Mouse (Mus musculus): ENCODE measurements around the gene Ginm1. TPM values are rescaled to one million over a fixed set of nuclear protein-coding genes. Genes with fewer than 3 reads are reported as not detected.
A peak's percentile ranks its signal among the peaks of the same experiment; 100 is the strongest.

Gene Ginm1
- polyA plus RNA-seq, 1 experiment from 2014 or later, result 61.7 TPM

GRCm38 (mm10) chr10:7737914-7738313, 54.7 kb downstream of the Ginm1 start:
- H3K27me3 ChIP-seq (ENCODE audit: control insufficient read depth, insufficient read depth, low read length), result no peaks in the 10 kb centered on the region
- peaks cover 22% of the 10 kb centered on the region for H3K36me3 ChIP-seq (replicated peaks; ENCODE audit: control insufficient read depth, insufficient read depth)
- H3K4me2 ChIP-seq (replicated peaks), result no peak overlapping the region
- H3K9me3 ChIP-seq (ENCODE audit: control insufficient read depth, low read length), result no peaks in the 10 kb centered on the region
- ATAC-seq (ENCODE audit: low FRiP score), result no peak
- 81% methylated on average over 3 of the region's 3 CpGs for WGBS
- no peak overlapping the region for H3K4me3 ChIP-seq (replicated peaks; ENCODE audit: low read length)
- H3K9ac ChIP-seq, result no peak overlapping the region
- no peak for DNase-seq (ENCODE audit: low spot score)
- no peak overlapping the region for H3K27ac ChIP-seq
- no peaks in the 10 kb centered on the region for H3K4me1 ChIP-seq (replicated peaks; ENCODE audit: control insufficient read depth, insufficient read depth, low read length)

DNA sequence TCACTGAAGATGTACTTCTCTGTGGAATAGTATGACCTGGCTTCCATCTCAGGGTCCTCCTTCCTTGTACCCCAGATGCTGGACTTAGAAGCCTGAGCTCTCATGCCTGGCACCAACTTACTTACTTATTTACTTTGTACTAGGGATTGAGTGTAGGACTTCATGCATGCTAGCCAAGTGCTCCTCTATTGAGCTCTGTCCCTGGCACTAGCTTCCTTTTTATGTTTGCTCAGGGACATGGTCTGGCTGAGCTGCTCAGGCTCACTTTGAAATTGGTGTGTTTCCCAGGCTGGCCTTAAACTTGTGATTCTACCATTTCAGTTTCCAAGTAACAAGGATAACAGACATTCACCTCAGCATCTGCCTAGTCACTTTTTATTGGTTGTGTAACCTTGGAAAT, 55.5 kb downstream of the Ginm1 start:
- Histone ChIP-seq H3K9ac (no peak overlapping the region), H3K4me2 (replicated peaks) (no peak overlapping the region), H3K27ac (no peak overlapping the region), H3K27me3 (ENCODE audit: control insufficient read depth, insufficient read depth, low read length) (no peaks in the 10 kb centered on the region), H3K4me3 (replicated peaks; ENCODE audit: low read length) (no peak overlapping the region), H3K9me3 (ENCODE audit: control insufficient read depth, low read length) (no peaks in the 10 kb centered on the region), H3K36me3 (replicated peaks; ENCODE audit: control insufficient read depth, insufficient read depth) (peaks cover 16% of the 10 kb centered on the region), H3K4me1 (replicated peaks; ENCODE audit: control insufficient read depth, insufficient read depth, low read length) (no peaks in the 10 kb centered on the region)
- ATAC-seq (ENCODE audit: low FRiP score) (no peak), DNase-seq (ENCODE audit: low spot score) (no peak)

- H3K36me3 ChIP-seq (replicated peaks; ENCODE audit: control insufficient read depth, insufficient read depth), result no peaks in the 10 kb centered on the region
- no peak overlapping the region for H3K9ac ChIP-seq
- DNase-seq (ENCODE audit: low spot score), result no peak
- peaks cover 7% of the 10 kb centered on the region; the same call in 1 of the 2 replicates for H3K4me1 ChIP-seq (replicated peaks; ENCODE audit: control insufficient read depth, insufficient read depth, low read length)
- no peak overlapping the region for H3K4me2 ChIP-seq (replicated peaks)
- H3K27me3 ChIP-seq (ENCODE audit: control insufficient read depth, insufficient read depth, low read length), result no peaks in the 10 kb centered on the region
- no peak for ATAC-seq (ENCODE audit: low FRiP score)
- no peaks in the 10 kb centered on the region for H3K9me3 ChIP-seq (ENCODE audit: control insufficient read depth, low read length)
- H3K4me3 ChIP-seq (replicated peaks; ENCODE audit: low read length), result no peak overlapping the region
- no peak overlapping the region for H3K27ac ChIP-seq
Observed at GRCm38 (mm10) chr10:7731582-7731981, 61.0 kb downstream of the Ginm1 start.

- peak overlapping the region; percentile 65 for H3K4me2 ChIP-seq (replicated peaks)
- DNase-seq (ENCODE audit: low spot score) (no peak), ATAC-seq (ENCODE audit: low FRiP score) (no peak)
- H3K36me3 ChIP-seq (replicated peaks; ENCODE audit: control insufficient read depth, insufficient read depth), result no peaks in the 10 kb centered on the region
- no peaks in the 10 kb centered on the region for H3K9me3 ChIP-seq (ENCODE audit: control insufficient read depth, low read length)
- WGBS, result 24% methylated on average over 3 of the region's 3 CpGs
- no peaks in the 10 kb centered on the region for H3K27me3 ChIP-seq (ENCODE audit: control insufficient read depth, insufficient read depth, low read length)
- peak overlapping the region; percentile 77 for H3K4me3 ChIP-seq (replicated peaks; ENCODE audit: low read length)
- peak overlapping the region; percentile 72 for H3K9ac ChIP-seq
- H3K4me1 ChIP-seq (replicated peaks; ENCODE audit: control insufficient read depth, insufficient read depth, low read length), result peaks cover 10% of the 10 kb centered on the region; the same call in 1 of the 2 replicates
- no peak overlapping the region for H3K27ac ChIP-seq
Observed at GRCm38 (mm10) chr10:7727011-7727410, 65.6 kb downstream of the Ginm1 start.

DNA sequence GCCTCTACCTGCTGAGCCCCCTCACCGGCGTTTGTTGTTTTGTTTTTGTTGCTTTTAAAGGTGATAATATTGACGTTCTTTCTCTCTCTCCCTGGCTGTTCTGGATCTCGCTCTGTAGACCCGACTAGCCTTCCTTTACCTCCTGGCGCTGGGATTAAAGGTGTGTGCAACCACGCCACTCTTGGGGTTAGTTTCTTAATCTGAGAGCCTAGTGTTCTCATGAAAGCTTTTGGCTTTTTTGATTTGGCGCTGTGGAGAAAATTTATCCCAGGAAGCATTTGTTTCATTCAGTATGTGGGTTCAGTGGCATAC, 66.2 kb downstream of the Ginm1 start:
- Histone ChIP-seq H3K4me1 (replicated peaks; ENCODE audit: control insufficient read depth, insufficient read depth, low read length) (peaks cover 10% of the 10 kb centered on the region; the same call in 1 of the 2 replicates), H3K27ac (no peak overlapping the region)

DNA sequence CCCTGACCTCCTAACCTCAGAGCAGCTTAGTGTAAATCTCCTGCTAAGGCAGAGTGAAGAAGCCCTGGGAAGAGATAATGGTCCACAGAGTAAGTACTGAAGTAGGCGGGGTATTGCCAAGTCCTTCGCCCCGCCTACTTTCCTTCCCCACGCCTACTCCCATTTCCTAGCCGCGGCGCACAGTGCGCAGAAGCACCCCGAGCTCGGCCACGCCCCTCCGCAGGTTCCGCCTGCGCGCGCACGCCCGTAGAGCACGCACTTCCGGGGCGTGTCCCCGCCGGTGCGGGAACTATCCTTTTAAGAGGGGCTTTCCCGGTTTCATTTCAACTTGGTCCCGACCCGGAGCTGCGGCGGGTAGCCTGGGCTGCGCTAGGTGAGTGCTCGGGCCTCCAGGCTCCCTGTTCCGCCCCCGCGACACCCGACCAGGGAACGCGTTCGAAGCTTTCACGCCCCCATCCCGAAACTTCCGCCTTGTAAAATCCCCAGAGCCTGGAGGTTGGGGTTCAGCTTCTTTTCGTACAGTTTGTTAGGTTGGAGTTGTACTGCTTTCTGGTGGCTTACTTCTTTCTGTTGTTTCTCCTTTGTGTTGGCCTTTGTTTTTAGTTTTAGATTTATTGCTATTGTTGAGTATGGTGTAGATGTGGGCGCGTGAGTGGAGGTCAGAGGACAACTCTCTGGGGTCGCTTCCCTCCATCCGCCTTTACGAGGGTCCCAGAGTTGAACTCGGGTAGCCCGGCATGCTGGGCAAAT, 66.7 kb downstream of the Ginm1 start, which contains the start of gene Katna1:
TSS of gene Katna1 (plus strand) at position 250 of the 750 bp plus-strand sequence.
- Histone ChIP-seq H3K9me3 (ENCODE audit: control insufficient read depth, low read length) (no peaks in the 10 kb centered on the region), H3K9ac (peak within 1 kb of the TSS; percentile 72), H3K27ac (peak within 1 kb of the TSS; percentile 63; the same call in 1 of the 2 replicates), H3K36me3 (replicated peaks; ENCODE audit: control insufficient read depth, insufficient read depth) (no peaks in the 10 kb centered on the region), H3K4me2 (replicated peaks) (peak within 1 kb of the TSS; percentile 65), H3K4me1 (replicated peaks; ENCODE audit: control insufficient read depth, insufficient read depth, low read length) (peaks cover 10% of the 10 kb centered on the region; the same call in 1 of the 2 replicates), H3K27me3 (ENCODE audit: control insufficient read depth, insufficient read depth, low read length) (no peaks in the 10 kb centered on the region), H3K4me3 (replicated peaks; ENCODE audit: low read length) (peak within 1 kb of the TSS; percentile 77)
- WGBS, result under 1% methylated on average over 49 of the region's 49 CpGs
- DNase-seq (ENCODE audit: low spot score), result peak; percentile 91
- peak; percentile 98 for ATAC-seq (ENCODE audit: low FRiP score)

More for the DNA sequence above, 66.2 kb downstream of the Ginm1 start:
- peak overlapping the region; percentile 72 for H3K9ac ChIP-seq
- no peaks in the 10 kb centered on the region for H3K27me3 ChIP-seq (ENCODE audit: control insufficient read depth, insufficient read depth, low read length)
- H3K4me2 ChIP-seq (replicated peaks), result peak overlapping the region; percentile 65
- DNase-seq (ENCODE audit: low spot score), result no peak
- H3K36me3 ChIP-seq (replicated peaks; ENCODE audit: control insufficient read depth, insufficient read depth), result no peaks in the 10 kb centered on the region
- H3K4me3 ChIP-seq (replicated peaks; ENCODE audit: low read length), result peak overlapping the region; percentile 77
- ATAC-seq (ENCODE audit: low FRiP score), result no peak
- H3K9me3 ChIP-seq (ENCODE audit: control insufficient read depth, low read length), result no peaks in the 10 kb centered on the region
- 2% methylated on average over 8 of the region's 8 CpGs for WGBS

Small RNAs within 50 kb of the gene (microRNA-seq; reads per million reads assigned to microRNA genes)
- gene Mir5104, result 0.81 reads per million

Other genes starting within 250 kb of the Ginm1 start
- gene Lrp11, start 203.0 kb downstream of the Ginm1 start, polyA plus RNA-seq (2014; fragmentation: Nextera tagmentation; extraction: Ambion mirVana), result 40.5 and 52.5 TPM in 2 replicates
- 28.7 and 32.3 TPM in 2 replicates for gene Nup43, start 125.3 kb downstream of the Ginm1 start, polyA plus RNA-seq (2014; fragmentation: Nextera tagmentation; extraction: Ambion mirVana)
- gene Pcmt1, start 111.7 kb downstream of the Ginm1 start, polyA plus RNA-seq (2014; fragmentation: Nextera tagmentation; extraction: Ambion mirVana), result 177 and 186 TPM in 2 replicates
- 17.7 and 17.8 TPM in 2 replicates for gene Lats1, start 111.6 kb downstream of the Ginm1 start, polyA plus RNA-seq (2014; fragmentation: Nextera tagmentation; extraction: Ambion mirVana)
- gene Katna1, start 66.8 kb downstream of the Ginm1 start, polyA plus RNA-seq (2014; fragmentation: Nextera tagmentation; extraction: Ambion mirVana), result 29.1 and 30.0 TPM in 2 replicates
- gene Ppil4, start 67 bp upstream of the Ginm1 start, polyA plus RNA-seq (2014; fragmentation: Nextera tagmentation; extraction: Ambion mirVana), result 42.5 and 43.7 TPM in 2 replicates
- gene Zc3h12d, start 39.6 kb upstream of the Ginm1 start, polyA plus RNA-seq (2014; fragmentation: Nextera tagmentation; extraction: Ambion mirVana), result 0.14 and 0.25 TPM in 2 replicates
- 20.2 and 20.6 TPM in 2 replicates for gene Tab2, start 163.4 kb upstream of the Ginm1 start, polyA plus RNA-seq (2014; fragmentation: Nextera tagmentation; extraction: Ambion mirVana)

Data from hindbrain, embryonic 14.5 days (tissue).